Mouse (Mus musculus): ENCODE measurements around the gene Hat1. TPM values are rescaled to one million over a fixed set of nuclear protein-coding genes. Genes with fewer than 3 reads are reported as not detected.
"Not testable (repeated sequence)": the region's sequence is repeated elsewhere in the genome, so short reads cannot be mapped to it uniquely, and the experiment has no call there.

Hat1 gene
- polyA plus RNA-seq, 1 experiment from 2014 or later: 165 TPM

DNA sequence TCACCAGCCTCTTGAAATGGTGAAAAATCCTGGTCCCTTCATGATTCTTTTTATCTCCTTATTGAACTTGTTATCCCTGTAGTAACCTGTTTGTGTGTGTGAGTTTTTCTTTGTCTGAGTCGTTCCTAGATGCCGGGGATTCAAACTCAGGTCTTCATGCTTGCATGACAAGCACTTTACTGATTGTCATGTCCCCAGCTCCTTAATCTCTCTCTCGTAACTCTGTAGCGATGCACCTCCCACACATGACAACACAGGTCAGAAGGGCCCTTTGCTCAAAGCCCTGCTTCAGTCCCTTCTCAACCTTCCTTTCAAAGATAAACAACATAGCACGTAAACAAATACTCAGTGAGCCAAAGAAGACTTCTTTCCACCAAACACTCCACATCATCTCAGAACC, 30.4 kb upstream of the Hat1 start:
- Histone ChIP-seq H3K36me3 (0 out of 2 replicates have a peak, but pooled peaks cover 11% of the 10 kb centered on the region), H3K9ac (no peak overlapping the region), H3K4me1 (peaks cover 29% of the 10 kb centered on the region), H3K27me3 (replicated peaks) (no peaks in the 10 kb centered on the region), H3K4me2 (no peak overlapping the region), H3K9me3 (replicated peaks) (no peaks in the 10 kb centered on the region), H3K27ac (no peak overlapping the region), H3K4me3 (no peak overlapping the region)
- no peak for ATAC-seq
- WGBS (ENCODE audit: insufficient replicate concordance): 79% methylated on average over 5 of the region's 5 CpGs

DNA sequence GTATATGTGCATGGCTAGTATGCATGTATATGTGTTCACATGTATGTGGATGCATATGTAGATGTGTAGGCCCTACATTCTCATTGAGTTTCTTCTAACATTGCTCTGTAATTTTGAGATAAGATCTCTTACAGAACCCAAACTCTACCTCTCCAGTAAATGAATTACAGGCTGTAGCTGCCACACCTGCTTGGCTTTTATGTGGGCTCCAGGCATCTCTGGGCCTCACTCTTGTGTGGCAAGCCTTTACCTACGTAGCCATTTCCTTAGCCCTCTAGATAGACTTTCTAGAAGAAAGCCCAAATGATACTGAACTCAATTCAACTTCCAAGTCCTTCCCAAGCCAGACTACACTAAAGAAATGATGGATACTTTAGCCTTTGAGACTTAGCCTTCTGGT, 28.6 kb upstream of the Hat1 start:
- Histone ChIP-seq H3K9me3 (replicated peaks) (no peaks in the 10 kb centered on the region), H3K36me3 (0 out of 2 replicates have a peak, but pooled peaks cover 11% of the 10 kb centered on the region), H3K4me2 (no peak overlapping the region), H3K9ac (no peak overlapping the region), H3K4me1 (peaks cover 22% of the 10 kb centered on the region), H3K27ac (no peak overlapping the region), H3K4me3 (no peak overlapping the region), H3K27me3 (replicated peaks) (no peaks in the 10 kb centered on the region)
- ATAC-seq: no peak
- 78% methylated on average over 1 of the region's 1 CpGs for WGBS (ENCODE audit: insufficient replicate concordance)

DNA sequence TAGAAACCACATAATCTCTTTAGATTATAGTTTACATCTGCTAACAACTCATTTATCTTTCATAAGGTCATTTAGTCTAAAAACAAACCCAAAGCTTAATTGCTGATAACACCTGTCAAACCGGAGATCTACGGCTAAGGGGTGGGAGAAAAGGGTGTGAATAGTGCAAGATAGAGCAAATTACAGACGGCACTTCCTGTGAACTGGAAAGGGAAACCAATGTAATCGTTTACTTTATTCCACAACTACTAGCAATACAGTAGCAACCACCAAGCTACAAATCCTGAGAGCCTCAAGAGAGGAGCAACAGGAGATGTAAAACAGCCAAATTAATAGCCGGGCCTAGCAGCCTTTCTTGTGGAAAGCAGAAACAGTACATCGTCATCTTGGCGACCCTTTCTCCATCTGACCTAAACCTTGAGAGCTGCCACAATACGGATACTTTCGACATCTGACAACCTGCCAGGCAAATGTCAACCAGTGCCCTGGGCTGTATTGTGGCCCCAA, 22.1 kb upstream of the Hat1 start:
- Histone ChIP-seq H3K27ac (peak overlapping the region; percentile 88), H3K4me1 (peaks cover 27% of the 10 kb centered on the region)
- no peak for ATAC-seq

DNA sequence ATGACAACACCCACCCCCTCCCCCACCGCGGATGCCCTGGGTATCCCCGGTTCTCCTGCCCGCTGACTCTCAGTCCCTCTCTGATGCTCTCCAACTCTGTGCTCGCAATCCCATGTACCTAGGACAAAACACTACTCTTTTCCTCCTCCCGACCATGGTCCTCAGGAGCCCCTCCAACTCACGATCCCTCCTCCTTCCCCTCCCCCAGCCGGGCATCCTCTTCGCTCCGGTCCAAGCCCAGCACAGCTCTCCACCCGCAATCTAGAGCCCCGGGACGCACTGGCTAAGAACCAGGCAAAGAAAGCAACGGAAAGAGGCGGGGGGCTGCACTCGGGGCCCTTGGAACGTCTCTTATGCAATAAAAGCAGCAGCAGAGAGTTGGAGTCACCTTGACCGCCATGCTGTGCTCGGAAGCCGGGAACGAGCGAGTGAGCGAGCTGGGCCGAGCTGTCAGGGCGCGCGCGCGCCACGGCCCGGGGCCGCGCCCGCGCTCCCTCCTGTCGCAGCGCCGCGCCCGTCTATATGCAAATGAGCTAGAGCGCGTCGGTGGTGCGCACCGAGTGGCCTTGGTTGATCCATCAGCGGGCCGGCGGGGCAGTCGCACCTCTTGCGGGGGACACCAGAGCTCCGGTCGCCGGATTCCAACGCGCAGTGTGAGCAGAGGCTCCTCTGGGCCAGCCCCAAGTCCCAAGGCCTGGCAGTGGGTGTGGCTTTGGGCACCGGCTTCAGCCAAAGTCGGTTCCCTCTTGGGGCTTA, 21.5 kb upstream of the Hat1 start, which contains the start of gene Slc25a12:
Gene Slc25a12 (minus strand): TSS at position 625 of the 756 bp plus-strand sequence.
- 0 out of 2 replicates have a peak, but pooled peaks cover under 1% of the 10 kb centered on the region for H3K36me3 ChIP-seq
- peak; percentile 98 for ATAC-seq
- under 1% methylated on average over 57 of the region's 57 CpGs for WGBS (ENCODE audit: insufficient replicate concordance)
- no peaks in the 10 kb centered on the region for H3K27me3 ChIP-seq (replicated peaks)
- H3K4me1 ChIP-seq: peaks cover 27% of the 10 kb centered on the region
- H3K4me2 ChIP-seq: peak within 1 kb of the TSS; percentile 95
- H3K9me3 ChIP-seq (replicated peaks): no peaks in the 10 kb centered on the region
- H3K27ac ChIP-seq: peak within 1 kb of the TSS; percentile 88
- peak within 1 kb of the TSS; percentile 81 for H3K9ac ChIP-seq
- peak within 1 kb of the TSS; percentile 83 for H3K4me3 ChIP-seq

More for the DNA sequence above, 22.1 kb upstream of the Hat1 start:
- H3K9me3 ChIP-seq (replicated peaks): no peaks in the 10 kb centered on the region
- H3K27me3 ChIP-seq (replicated peaks): no peaks in the 10 kb centered on the region
- H3K4me3 ChIP-seq: peak overlapping the region; percentile 83
- 8% methylated on average over 9 of the region's 9 CpGs for WGBS (ENCODE audit: insufficient replicate concordance)
- peak overlapping the region; percentile 81 for H3K9ac ChIP-seq
- H3K4me2 ChIP-seq: peak overlapping the region; percentile 95
- H3K36me3 ChIP-seq: 0 out of 2 replicates have a peak, but pooled peaks cover 5% of the 10 kb centered on the region

DNA sequence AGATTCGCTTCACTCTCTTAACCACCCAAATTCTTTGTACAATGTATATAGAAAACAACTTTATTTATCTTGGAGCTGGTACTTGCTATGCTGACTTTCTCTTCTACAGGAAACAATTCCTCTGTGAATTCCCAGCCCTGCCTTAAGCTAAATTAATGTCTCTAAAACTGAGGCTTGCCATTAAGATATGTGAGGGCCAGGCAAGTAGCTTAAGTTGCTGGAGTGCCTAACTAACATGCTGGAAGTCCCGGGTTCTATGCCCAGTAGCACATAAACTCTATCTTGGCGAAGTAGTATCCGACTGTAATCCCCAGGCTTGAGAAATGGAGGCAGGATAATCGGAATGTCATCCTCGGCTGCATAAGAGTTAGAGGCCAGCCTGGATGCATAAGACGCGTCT, 20.7 kb upstream of the Hat1 start:
- Histone ChIP-seq H3K9ac (peak overlapping the region; percentile 61), H3K36me3 (no peaks in the 10 kb centered on the region), H3K27me3 (replicated peaks) (no peaks in the 10 kb centered on the region), H3K27ac (peak overlapping the region; percentile 88), H3K4me2 (peak overlapping the region; percentile 95), H3K9me3 (replicated peaks) (no peaks in the 10 kb centered on the region), H3K4me3 (peak overlapping the region; percentile 83), H3K4me1 (peaks cover 27% of the 10 kb centered on the region)
- WGBS (ENCODE audit: insufficient replicate concordance): 39% methylated on average over 8 of the region's 8 CpGs
- no peak for ATAC-seq

DNA sequence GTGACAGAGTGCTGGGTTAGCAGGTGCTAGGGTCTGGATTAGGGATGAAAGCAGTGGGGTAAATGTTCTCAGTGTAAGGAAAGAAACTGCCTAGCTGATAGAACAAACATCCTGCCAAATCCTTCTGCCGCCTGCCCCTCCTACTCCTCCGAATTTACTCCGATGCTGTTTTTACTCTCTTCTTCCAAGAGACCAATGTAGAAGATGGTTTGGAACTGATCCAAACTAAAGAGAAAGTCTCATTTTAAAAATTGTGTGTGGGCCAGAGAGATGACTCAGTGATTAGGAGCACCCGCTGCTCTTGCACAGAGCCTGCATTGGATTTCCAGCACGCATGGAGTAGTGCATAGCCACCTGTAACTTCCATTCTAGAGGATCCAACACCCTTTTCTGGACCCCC, 17.0 kb upstream of the Hat1 start:
- WGBS (ENCODE audit: insufficient replicate concordance): 82% methylated on average over 5 of the region's 5 CpGs

DNA sequence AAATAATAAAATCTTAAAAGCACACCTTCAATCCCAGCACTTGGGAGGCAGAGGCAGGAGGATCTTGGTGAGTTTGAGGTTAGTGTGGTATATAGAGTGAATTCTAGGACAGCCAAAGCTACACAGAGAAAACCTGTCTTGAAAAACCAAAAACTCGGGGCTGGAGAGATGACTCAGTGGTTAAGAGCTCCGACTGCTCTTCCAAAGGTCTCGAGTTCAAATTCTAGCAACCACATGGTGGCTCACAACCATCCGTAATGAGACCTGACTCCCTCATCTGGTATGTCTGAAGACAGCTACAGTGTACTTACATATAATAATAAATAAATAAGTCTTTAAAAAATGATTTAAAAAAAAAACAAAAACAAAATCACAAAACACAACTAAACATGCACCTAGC, 16.5 kb upstream of the Hat1 start:
- H3K4me2 ChIP-seq; ATAC-seq; H3K9ac ChIP-seq; H3K27ac ChIP-seq; H3K4me3 ChIP-seq; H3K27me3 ChIP-seq (replicated peaks); H3K36me3 ChIP-seq; H3K9me3 ChIP-seq (replicated peaks): not testable (repeated sequence)
- H3K4me1 ChIP-seq: peaks cover 41% of the 10 kb centered on the region
- 68% methylated on average over 4 of the region's 4 CpGs for WGBS (ENCODE audit: insufficient replicate concordance)

More for the DNA sequence above, 17.0 kb upstream of the Hat1 start:
- H3K27ac ChIP-seq: no peak overlapping the region
- peaks cover 39% of the 10 kb centered on the region for H3K4me1 ChIP-seq
- no peak overlapping the region for H3K4me3 ChIP-seq
- no peaks in the 10 kb centered on the region for H3K27me3 ChIP-seq (replicated peaks)
- ATAC-seq: no peak
- no peaks in the 10 kb centered on the region for H3K9me3 ChIP-seq (replicated peaks)
- H3K4me2 ChIP-seq: no peak overlapping the region
- H3K36me3 ChIP-seq: no peaks in the 10 kb centered on the region
- no peak overlapping the region for H3K9ac ChIP-seq

DNA sequence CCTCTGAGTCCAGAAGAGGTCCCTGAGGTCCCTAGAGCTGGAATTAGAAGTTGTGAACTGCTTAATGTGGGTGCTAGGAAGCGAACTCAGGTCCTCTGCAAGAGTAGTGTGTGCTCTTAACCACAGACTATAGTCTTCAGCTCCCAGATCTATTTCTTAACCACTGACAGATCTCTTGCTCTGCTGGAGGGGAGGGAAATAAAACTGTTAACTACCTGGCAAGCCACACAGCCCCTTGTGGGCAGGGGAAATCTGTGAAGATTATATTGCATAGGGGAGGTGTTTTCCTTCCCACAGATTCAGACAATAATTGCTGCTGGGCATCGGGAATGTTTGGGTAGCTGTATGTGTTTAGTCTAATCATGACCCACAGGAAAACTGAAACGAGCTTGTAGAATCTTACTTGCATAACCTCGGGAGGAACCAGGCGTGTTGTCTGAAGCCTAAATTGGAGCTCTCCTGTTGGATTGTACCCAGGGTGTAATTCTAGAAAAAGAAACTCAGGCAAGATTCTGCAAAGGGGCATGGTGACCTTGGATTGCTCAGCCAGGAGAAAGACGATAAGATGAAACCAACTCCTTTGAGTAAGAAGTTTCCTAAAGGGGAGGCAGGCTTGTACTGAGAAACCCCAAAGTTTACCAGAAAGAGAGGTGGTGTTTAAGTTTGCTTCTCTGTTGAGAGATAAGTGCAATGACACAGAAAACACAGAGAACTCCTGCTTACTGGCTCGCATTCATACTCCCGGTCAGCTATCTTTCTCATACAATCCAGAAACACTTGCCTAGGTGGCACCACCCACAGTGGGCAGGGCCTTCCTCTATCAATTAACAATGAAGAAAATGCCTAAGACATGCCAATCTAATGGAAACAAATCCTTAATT, 14.2 kb upstream of the Hat1 start:
- Histone ChIP-seq H3K27me3 (replicated peaks) (no peaks in the 10 kb centered on the region), H3K4me3 (peak overlapping the region; percentile 7; the same call in 1 of the 2 replicates), H3K36me3 (no peaks in the 10 kb centered on the region), H3K27ac (peak overlapping the region; percentile 67), H3K4me1 (peaks cover 38% of the 10 kb centered on the region), H3K9me3 (replicated peaks) (no peaks in the 10 kb centered on the region), H3K9ac (peak overlapping the region; percentile 25), H3K4me2 (peak overlapping the region; percentile 48)
- 38% methylated on average over 8 of the region's 8 CpGs for WGBS (ENCODE audit: insufficient replicate concordance)
- ATAC-seq: peak; percentile 83

DNA sequence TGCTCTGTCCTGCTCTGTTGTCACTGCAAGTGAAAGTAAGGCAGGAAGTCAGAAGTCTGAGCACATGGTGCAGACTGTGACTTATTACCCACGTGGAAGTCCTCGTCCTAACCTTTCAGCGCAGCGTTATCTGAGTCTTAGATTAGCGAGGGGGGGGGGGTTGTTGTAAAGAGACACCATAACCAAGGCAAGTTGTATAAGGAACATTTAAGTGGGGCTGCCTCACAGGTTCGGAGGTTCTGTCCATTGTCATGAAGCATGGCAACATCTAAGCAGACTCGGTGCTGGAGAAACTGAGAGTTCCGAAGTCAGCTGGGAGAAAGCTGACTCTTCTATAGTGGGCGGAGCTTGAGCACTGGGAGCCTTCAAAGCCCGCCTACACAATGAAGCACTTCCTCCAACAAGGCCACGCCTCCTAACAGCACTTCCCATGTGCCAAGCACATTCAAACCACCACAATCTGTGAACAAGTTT, 12.3 kb upstream of the Hat1 start:
- Histone ChIP-seq H3K36me3 (no peaks in the 10 kb centered on the region), H3K27ac (no peak overlapping the region), H3K9ac (0 out of 2 replicates have a peak overlapping the region, but pooled peaks have one; percentile 20), H3K4me3 (peak overlapping the region; percentile 33), H3K4me1 (peaks cover 35% of the 10 kb centered on the region), H3K9me3 (replicated peaks) (no peaks in the 10 kb centered on the region), H3K4me2 (peak overlapping the region; percentile 55), H3K27me3 (replicated peaks) (no peaks in the 10 kb centered on the region)
- WGBS (ENCODE audit: insufficient replicate concordance): 34% methylated on average over 11 of the region's 11 CpGs
- peak; percentile 64; the same call in 1 of the 2 replicates for ATAC-seq

DNA sequence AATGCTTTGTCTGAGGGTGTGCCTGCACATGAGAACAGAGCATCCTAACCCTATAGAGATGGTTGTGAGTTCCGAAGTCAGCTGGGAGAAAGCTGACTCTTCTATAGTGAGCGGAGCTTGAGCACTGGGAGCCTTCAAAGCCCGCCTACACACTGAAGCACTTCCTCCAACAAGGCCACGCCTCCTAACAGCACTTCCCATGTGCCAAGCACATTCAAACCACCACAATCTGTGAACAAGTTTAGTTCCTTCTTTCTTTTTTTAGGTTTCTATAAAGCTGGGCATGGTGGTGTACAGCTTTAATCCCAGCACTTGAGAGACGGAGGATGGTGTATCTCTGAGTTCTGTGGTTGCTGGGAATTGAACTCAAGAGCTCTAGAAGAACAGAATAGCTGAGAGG, 11.3 kb upstream of the Hat1 start:
- Histone ChIP-seq H3K4me3 (no peak overlapping the region), H3K27ac (no peak overlapping the region), H3K9ac (no peak overlapping the region), H3K27me3 (replicated peaks) (no peaks in the 10 kb centered on the region), H3K4me2 (no peak overlapping the region), H3K4me1 (peaks cover 38% of the 10 kb centered on the region), H3K36me3 (no peaks in the 10 kb centered on the region), H3K9me3 (replicated peaks) (no peaks in the 10 kb centered on the region)
- WGBS (ENCODE audit: insufficient replicate concordance): 77% methylated on average over 5 of the region's 5 CpGs
- ATAC-seq: no peak

DNA sequence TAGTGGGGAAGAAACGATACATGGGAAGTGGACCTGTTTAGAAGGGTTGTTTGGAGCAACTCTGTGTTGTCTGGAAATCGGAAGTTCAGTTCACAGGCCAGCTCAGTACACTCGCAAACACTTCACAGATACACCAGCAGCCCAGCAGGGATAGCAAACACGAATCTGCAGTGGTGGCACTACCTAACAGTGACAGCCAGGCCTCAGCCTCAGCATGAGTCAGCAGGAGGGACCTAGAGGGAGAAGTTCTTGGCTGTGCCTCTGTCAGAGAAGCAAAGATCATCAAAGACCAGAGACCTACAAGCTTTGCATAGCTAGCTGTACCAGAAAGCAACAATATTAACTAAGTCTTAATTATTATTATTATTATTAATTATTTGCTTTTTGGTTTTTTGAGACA, 6.8 kb upstream of the Hat1 start:
- H3K27ac ChIP-seq: no peak overlapping the region
- no peak overlapping the region for H3K4me3 ChIP-seq
- H3K9me3 ChIP-seq (replicated peaks): no peaks in the 10 kb centered on the region
- no peak overlapping the region for H3K9ac ChIP-seq
- H3K4me2 ChIP-seq: no peak overlapping the region
- peak; percentile 51; the same call in 1 of the 2 replicates for ATAC-seq
- peaks cover 16% of the 10 kb centered on the region for H3K4me1 ChIP-seq
- no peaks in the 10 kb centered on the region for H3K27me3 ChIP-seq (replicated peaks)
- no peaks in the 10 kb centered on the region for H3K36me3 ChIP-seq
- 52% methylated on average over 4 of the region's 4 CpGs for WGBS (ENCODE audit: insufficient replicate concordance)
